Mouse (Mus musculus) lung, postnatal 0 days (tissue): ENCODE measurements around the gene Fbp2. TPM values are rescaled to one million over a fixed set of nuclear protein-coding genes. Genes with fewer than 3 reads are reported as not detected.

Source experiments
- ATAC-seq: fragments of 200-750 bp; cut with Nextera tagmentation; 2 replicates; pipeline ENCODE4 v1.8.0; 2017; ENCODE audit warnings: moderate library complexity
- DNase-seq: peaks from one replicate; pipeline ENCODE4 v3.0.0-alpha.2; 2016; ENCODE audit warnings: low spot score
- H3K27ac ChIP-seq: fragments of 300-500 bp; sonication (generic); 2 replicates; pipeline ENCODE4 v1.5.1; 2014; ENCODE audit warnings: antibody characterized with exemption, mild to moderate bottlenecking, low read length, mixed read lengths
- H3K27me3 ChIP-seq: fragments of 300-500 bp; sonication (generic); replicated peaks from 2 replicates; pipeline ENCODE4 v1.6.1; 2014; ENCODE audit warnings: low read length, mixed read lengths; ENCODE audit not compliant: insufficient read depth
- H3K36me3 ChIP-seq: fragments of 300-500 bp; sonication (generic); 2 replicates; pipeline ENCODE4 v1.6.1; 2014; ENCODE audit warnings: low read length, mixed read lengths; ENCODE audit not compliant: insufficient read depth
- H3K4me1 ChIP-seq: fragments of 300-500 bp; sonication (generic); 2 replicates; pipeline ENCODE4 v1.6.1; 2014; ENCODE audit warnings: antibody characterized with exemption, low read depth, low read length, mixed read lengths; ENCODE audit not compliant: insufficient read depth
- H3K4me2 ChIP-seq: fragments of 300-500 bp; sonication (generic); replicated peaks from 2 replicates; pipeline ENCODE4 v1.6.1; 2014; ENCODE audit warnings: low read depth, mild to moderate bottlenecking, low read length, moderate library complexity, mixed read lengths
- H3K4me3 ChIP-seq: fragments of 300-500 bp; sonication (generic); 2 replicates; pipeline ENCODE4 v1.5.1; 2014; ENCODE audit warnings: low read depth, low read length
- H3K9ac ChIP-seq: fragments of 300-500 bp; sonication (generic); replicated peaks from 2 replicates; pipeline ENCODE4 v1.6.1; 2014; ENCODE audit warnings: low read depth, mild to moderate bottlenecking
- H3K9me3 ChIP-seq: fragments of 300-500 bp; sonication (generic); 2 replicates; pipeline ENCODE4 v1.6.1; 2016; ENCODE audit warnings: low read length, mixed read lengths
- CTCF ChIP-seq: IDR thresholded peaks from 2 replicates; pipeline ENCODE4 v1.5.1; 2016; ENCODE audit warnings: antibody characterized with exemption, mild to moderate bottlenecking
- EP300 ChIP-seq: IDR thresholded peaks from 2 replicates; pipeline ENCODE4 v1.6.1; 2016; ENCODE audit warnings: antibody characterized with exemption, mild to moderate bottlenecking, control low read depth
- WGBS: fragments of 180-500 bp; shearing (Covaris S2); extraction: QIAGEN DNeasy Blood & Tissue Kit; methylation state at CpG from one replicate; pipeline ENCODE4 v1.1.7; 2014; 5-methylcytosine and 5-hydroxymethylcytosine counted together
- polyA plus RNA-seq: library from polyadenylated mRNA; unstranded; fragments of >200 nt; fragmentation: Nextera tagmentation; extraction: Ambion mirVana; gene quantifications from 2 replicates; pipeline ENCODE4 v1.2.1, GENCODE M21; 2015

Gene Fbp2
- polyA plus RNA-seq, 1 experiment from 2014 or later, result 2.7 TPM

DNA sequence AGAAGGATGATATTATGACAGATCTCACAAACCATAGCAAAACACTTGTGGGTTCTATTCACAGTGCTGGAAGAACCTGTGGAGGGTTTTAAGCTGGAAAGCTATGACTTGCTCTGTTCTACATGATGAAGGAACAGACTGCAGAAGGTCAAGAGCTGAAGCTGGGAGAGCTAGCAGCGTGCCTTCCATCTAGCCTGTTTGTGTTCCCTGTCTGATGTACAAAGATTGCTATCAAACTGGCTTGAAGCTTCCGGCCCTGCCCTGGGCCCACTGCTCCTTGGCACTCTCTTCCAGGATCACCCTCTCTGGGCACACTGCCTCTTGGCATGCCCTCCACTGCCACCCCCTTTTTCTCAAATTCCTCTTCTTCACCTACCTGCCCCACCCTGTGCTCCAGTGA is 31.1 kb upstream of the Fbp2 start:
- ATAC-seq, result no peak
- no peak overlapping the region for H3K9ac ChIP-seq
- H3K4me1 ChIP-seq, result no peaks in the 10 kb centered on the region
- no peaks in the 10 kb centered on the region for H3K36me3 ChIP-seq
- TF ChIP-seq CTCF, result no peak
- no peak for TF ChIP-seq EP300
- no peaks in the 10 kb centered on the region for H3K9me3 ChIP-seq
- H3K4me3 ChIP-seq, result no peak overlapping the region
- no peak overlapping the region for H3K27ac ChIP-seq
- DNase-seq, result no peak
- H3K27me3 ChIP-seq, result no peaks in the 10 kb centered on the region
- H3K4me2 ChIP-seq, result no peak overlapping the region
- 63% methylated on average over 2 of the region's 2 CpGs for WGBS

- no peak for DNase-seq
- WGBS, result 5% methylated on average over 29 of the region's 29 CpGs
- peak; percentile 21 for ATAC-seq
- no peak within 1 kb of the TSS for H3K27ac ChIP-seq
- H3K4me3 ChIP-seq, result peak within 1 kb of the TSS; percentile 16
- no peaks in the 10 kb centered on the region for H3K27me3 ChIP-seq
- H3K36me3 ChIP-seq, result no peaks in the 10 kb centered on the region
- H3K4me2 ChIP-seq, result peak within 1 kb of the TSS; percentile 53
- H3K4me1 ChIP-seq, result no peaks in the 10 kb centered on the region
- no peak for TF ChIP-seq CTCF
- no peak for TF ChIP-seq EP300
- no peaks in the 10 kb centered on the region for H3K9me3 ChIP-seq
- no peak within 1 kb of the TSS for H3K9ac ChIP-seq
These were observed 29.7 kb upstream of the Fbp2 start, which contains the start of gene Fbp1 for GRCm38 (mm10) chr13:62887712-62888441. Fbp1 (minus strand) TSS chr13:62888282.

DNA sequence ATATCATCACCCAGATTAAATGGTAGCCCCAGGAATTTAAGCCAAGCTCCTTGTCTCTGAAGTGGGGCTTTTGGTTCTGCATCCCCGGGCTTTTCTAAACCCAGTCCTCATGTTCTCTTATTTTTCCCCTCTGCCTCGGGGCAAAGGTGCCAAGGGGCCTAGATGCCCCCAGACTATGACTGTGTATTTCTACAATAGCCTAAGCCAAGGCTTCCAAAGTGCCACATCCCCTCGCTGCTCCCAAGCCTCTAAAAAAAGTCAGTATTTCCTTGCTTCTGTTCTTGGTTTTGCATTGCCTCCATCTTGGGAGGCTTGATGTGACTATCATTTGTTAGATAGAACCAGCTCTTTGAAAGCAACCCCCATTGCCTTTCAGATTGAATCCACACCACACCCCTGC is 26.3 kb upstream of the Fbp2 start:
- no peak overlapping the region for H3K4me3 ChIP-seq
- H3K4me2 ChIP-seq, result no peak overlapping the region
- H3K4me1 ChIP-seq, result no peaks in the 10 kb centered on the region
- H3K27ac ChIP-seq, result no peak overlapping the region
- DNase-seq, result no peak
- WGBS, result 75% methylated on average over 3 of the region's 3 CpGs
- no peak for TF ChIP-seq EP300
- TF ChIP-seq CTCF, result no peak
- no peaks in the 10 kb centered on the region for H3K36me3 ChIP-seq
- ATAC-seq, result no peak
- no peak overlapping the region for H3K9ac ChIP-seq
- no peaks in the 10 kb centered on the region for H3K27me3 ChIP-seq
- no peaks in the 10 kb centered on the region for H3K9me3 ChIP-seq

GRCm38 (mm10) chr13:62883925-62884324 is 25.7 kb upstream of the Fbp2 start:
- DNase-seq (no peak), ATAC-seq (no peak)
- Histone ChIP-seq H3K27me3 (no peaks in the 10 kb centered on the region), H3K9ac (no peak overlapping the region), H3K4me2 (no peak overlapping the region), H3K4me3 (no peak overlapping the region), H3K36me3 (no peaks in the 10 kb centered on the region), H3K27ac (no peak overlapping the region), H3K9me3 (no peaks in the 10 kb centered on the region), H3K4me1 (no peaks in the 10 kb centered on the region)
- WGBS, result 88% methylated on average over 9 of the region's 9 CpGs
- TF ChIP-seq CTCF (no peak), EP300 (no peak)

DNA sequence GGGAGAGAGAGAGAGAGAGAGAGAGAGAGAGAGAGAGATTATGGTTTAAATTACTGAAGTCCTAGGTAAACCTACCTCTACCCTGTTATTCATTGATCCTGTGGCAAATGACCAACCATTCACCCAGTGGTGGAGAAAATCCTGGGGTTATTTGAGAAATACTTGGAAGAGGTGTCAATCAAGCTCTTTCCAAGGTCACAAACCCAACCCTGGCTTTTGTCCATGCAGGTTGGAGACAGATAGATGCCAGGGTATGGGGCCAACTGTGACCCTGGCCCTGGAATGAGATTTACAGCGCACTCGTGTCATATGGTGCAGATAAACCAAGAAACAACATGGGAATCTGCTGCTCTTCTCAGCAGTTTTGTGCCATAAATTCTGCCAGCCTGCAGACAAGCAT is 25.2 kb upstream of the Fbp2 start:
- TF ChIP-seq CTCF (no peak), EP300 (no peak)
- Histone ChIP-seq H3K9me3 (no peaks in the 10 kb centered on the region), H3K4me3 (no peak overlapping the region), H3K27me3 (no peaks in the 10 kb centered on the region), H3K36me3 (no peaks in the 10 kb centered on the region), H3K27ac (no peak overlapping the region), H3K4me2 (no peak overlapping the region), H3K4me1 (no peaks in the 10 kb centered on the region), H3K9ac (no peak overlapping the region)
- WGBS, result 76% methylated on average over 2 of the region's 2 CpGs
- no peak for DNase-seq
- no peak for ATAC-seq

DNA sequence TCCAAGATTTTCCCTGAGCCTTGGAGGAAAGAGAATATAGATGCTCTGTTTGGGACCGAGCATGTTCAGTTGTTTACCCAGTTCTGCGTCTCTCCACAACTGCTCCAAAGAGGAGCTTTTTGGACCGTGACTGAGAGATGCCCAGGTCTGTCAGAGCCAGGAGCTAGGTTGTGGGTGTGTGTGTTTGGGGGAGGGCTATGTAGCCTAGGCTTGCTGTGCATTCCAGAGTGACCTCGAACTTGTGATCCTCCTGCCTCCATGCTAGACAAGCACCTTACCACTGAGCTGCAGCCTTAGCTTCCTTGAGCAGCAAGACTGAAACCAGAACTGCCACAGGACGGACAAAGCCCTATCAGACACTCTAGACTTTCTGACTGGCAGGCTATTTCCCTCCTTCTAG is 24.6 kb upstream of the Fbp2 start:
- Histone ChIP-seq H3K36me3 (no peaks in the 10 kb centered on the region), H3K9me3 (no peaks in the 10 kb centered on the region), H3K4me1 (no peaks in the 10 kb centered on the region), H3K4me3 (no peak overlapping the region), H3K9ac (no peak overlapping the region), H3K4me2 (no peak overlapping the region), H3K27me3 (no peaks in the 10 kb centered on the region), H3K27ac (no peak overlapping the region)
- TF ChIP-seq CTCF (no peak), EP300 (no peak)
- ATAC-seq (no peak), DNase-seq (no peak)
- WGBS, result 69% methylated on average over 5 of the region's 5 CpGs
